Mouse (Mus musculus) testis, postnatal 10 days (tissue): Measurements from ENCODE around the gene Capns1.
"Not testable (repeated sequence)": the region's sequence is repeated elsewhere in the genome, so short reads cannot be mapped to it uniquely, and the experiment has no call there.

ENCODE experiments used
- DNase-seq: peaks from one replicate; pipeline ENCODE4 v3.0.0; 2021; ENCODE audit warnings: low spot score

The Capns1 gene

GRCm38 (mm10) chr7:30202895-30203690, 4.5 kb upstream of the Capns1 start:
- DNase-seq = no peak

GRCm38 (mm10) chr7:30200661-30201060, 2.0 kb upstream of the Capns1 start:
- DNase-seq = not testable (repeated sequence)

GRCm38 (mm10) chr7:30200200-30200599, 1.6 kb upstream of the Capns1 start:
- DNase-seq = no peak

- DNase-seq = peak; percentile 60
Observed at GRCm38 (mm10) chr7:30199498-30200139, 1.0 kb upstream of the Capns1 start.

- DNase-seq = peak; percentile 50
Observed at GRCm38 (mm10) chr7:30197592-30198129, 950 bp downstream of the Capns1 start.

- peak; percentile 41 for DNase-seq
Observed at GRCm38 (mm10) chr7:30196171-30196570, 2.4 kb downstream of the Capns1 start.

- no peak for DNase-seq
Observed at GRCm38 (mm10) chr7:30195461-30195860, 3.1 kb downstream of the Capns1 start.

- DNase-seq = peak; percentile 97
Observed at GRCm38 (mm10) chr7:30194884-30195283, 3.7 kb downstream of the Capns1 start.

GRCm38 (mm10) chr7:30194101-30194831, 4.3 kb downstream of the Capns1 start:
- peak; percentile 78 for DNase-seq

- peak; percentile 85 for DNase-seq
Observed at GRCm38 (mm10) chr7:30193581-30194100, 5.0 kb downstream of the Capns1 start.

- DNase-seq = no peak
Observed at GRCm38 (mm10) chr7:30193013-30193412, 5.6 kb downstream of the Capns1 start.

- no peak for DNase-seq
Observed at GRCm38 (mm10) chr7:30192088-30192487, 6.5 kb downstream of the Capns1 start.

- no peak for DNase-seq
Observed at GRCm38 (mm10) chr7:30189116-30189491, 9.5 kb downstream of the Capns1 start.

- DNase-seq = no peak
Observed at GRCm38 (mm10) chr7:30188344-30189115, 10.1 kb downstream of the Capns1 start.

- no peak for DNase-seq
Observed at GRCm38 (mm10) chr7:30184641-30185348, 13.8 kb downstream of the Capns1 start.

GRCm38 (mm10) chr7:30183879-30184289, 14.7 kb downstream of the Capns1 start, which contains the start of gene Cox7a1:
Gene Cox7a1, plus strand, starts transcription at chr7:30184144.
- peak; percentile 89 for DNase-seq

- not testable (repeated sequence) for DNase-seq
Observed at GRCm38 (mm10) chr7:30183189-30183588, 15.4 kb downstream of the Capns1 start.

- not testable (repeated sequence) for DNase-seq
Observed at GRCm38 (mm10) chr7:30181929-30182328, 16.7 kb downstream of the Capns1 start.

- peak; percentile 87 for DNase-seq
Observed at GRCm38 (mm10) chr7:30181308-30181707, 17.3 kb downstream of the Capns1 start.

- no peak for DNase-seq
Observed at GRCm38 (mm10) chr7:30178256-30178655, 20.4 kb downstream of the Capns1 start.

- no peak for DNase-seq
Observed at GRCm38 (mm10) chr7:30176474-30176873, 22.1 kb downstream of the Capns1 start.
